In genomic region chr9:71188647-71189415, GRCm38 (mm10) we compare ENCODE assay signal across 8 mouse cellular contexts. TPM values are rescaled to one million over a fixed set of nuclear protein-coding genes. Genes with fewer than 3 reads are reported as not detected.
DNase-seq lines count a peak whose midpoint lies in the region; ATAC-seq and TF ChIP-seq lines count a peak whose summit lies in the region.

No protein-coding gene starts in this region.

- no peak overlapping the region for H3K4me3 ChIP-seq in G1E (ENCODE audit: low read depth, low read length)
- H3K4me3 ChIP-seq in forebrain, embryonic 12.5 days (replicated peaks), result no peak overlapping the region
- H3K4me3 ChIP-seq in lung, adult 2 months (replicated peaks; ENCODE audit: extremely low read depth, low read depth, low read length), result no peak overlapping the region
- no peak overlapping the region for H3K4me3 ChIP-seq in thymus, adult 2 months (ENCODE audit: control insufficient read depth, insufficient read depth, low read length)

- WGBS in forebrain, embryonic 12.5 days, result 13% methylated on average over 12 of the region's 12 CpGs
- 5% methylated on average over 12 of the region's 12 CpGs for WGBS in lung, adult 2 months
- 4% methylated on average over 12 of the region's 12 CpGs for WGBS in thymus, adult 2 months

- ATAC-seq in G1E (ENCODE audit: extremely low read depth, insufficient number of reproducible peaks, low FRiP score, poor library complexity, severe bottlenecking), result peak; percentile 57
- peak; percentile 58; the same call in 1 of the 2 replicates for ATAC-seq in cerebellum, adult (ENCODE audit: insufficient number of reproducible peaks, low FRiP score, low TSS enrichment)
- peak; percentile 49; the same call in 1 of the 2 replicates for ATAC-seq in forebrain, embryonic 12.5 days (ENCODE audit: low FRiP score)
- ATAC-seq in neutrophil, adult 5-6 weeks (ENCODE audit: extremely low read depth, insufficient number of reproducible peaks, low FRiP score, poor library complexity, severe bottlenecking), result peak; percentile 80; the same call in 1 of the 2 replicates

- peaks cover 30% of the 10 kb centered on the region for H3K4me1 ChIP-seq in G1E (ENCODE audit: insufficient read depth, low read depth, low read length)
- H3K4me1 ChIP-seq in forebrain, embryonic 12.5 days, result no peaks in the 10 kb centered on the region
- H3K4me1 ChIP-seq in lung, adult 2 months (ENCODE audit: control insufficient read depth, insufficient read depth, low read length), result no peaks in the 10 kb centered on the region
- H3K4me1 ChIP-seq in thymus, adult 2 months (replicated peaks; ENCODE audit: control insufficient read depth, insufficient read depth, low read length), result no peaks in the 10 kb centered on the region

- TF ChIP-seq POLR2A in lung, adult 2 months (IDR thresholded peaks at IDR 0.05; ENCODE audit: borderline replicate concordance, extremely low read depth, low read depth, low read length), result no peak
- TF ChIP-seq POLR2A in thymus, adult 2 months (IDR thresholded peaks at IDR 0.05; ENCODE audit: control insufficient read depth, extremely low read depth, insufficient read depth, low read length, poor library complexity), result no peak

- H3K9me3 ChIP-seq in G1E (replicated peaks), result no peaks in the 10 kb centered on the region
- H3K9me3 ChIP-seq in forebrain, embryonic 12.5 days, result no peaks in the 10 kb centered on the region

- intact Hi-C loops in heart, postnatal 14 days (cut with DNase I), result loop anchor here (10.0 kb wide), 1 partner anchor 64 kb away; no protein-coding TSS in a partner anchor

- peak; percentile 58 for TF ChIP-seq CTCF in G1E (IDR thresholded peaks at IDR 0.05; ENCODE audit: low read depth, low read length)
- peak; percentile 83 for TF ChIP-seq CTCF in lung, adult 2 months (IDR thresholded peaks at IDR 0.05; ENCODE audit: insufficient read depth, low read length)
- no peak for TF ChIP-seq CTCF in thymus, adult 2 months (IDR thresholded peaks at IDR 0.05; ENCODE audit: borderline replicate concordance, control insufficient read depth, extremely low read depth, insufficient read depth, low read length, poor library complexity)

- H3K27ac ChIP-seq in forebrain, embryonic 12.5 days, result no peak overlapping the region
- no peak overlapping the region for H3K27ac ChIP-seq in thymus, adult 2 months (ENCODE audit: control insufficient read depth, insufficient read depth, low read length)

- DNase-seq in G1E (ENCODE audit: low spot score), result peak; percentile 30
- peak; percentile 60 to 80 for DNase-seq in heart, postnatal 14 days
- peak; percentile 16 to 68 for DNase-seq in layer of hippocampus, adult 18-20 months (ENCODE audit: low spot score in 2 of 2)
- DNase-seq in lung, adult 2 months, result peak; percentile 60
- peak; percentile 56 for DNase-seq in thymus, adult 2 months

- H3K9ac ChIP-seq in forebrain, embryonic 12.5 days, result peak overlapping the region; percentile 38; the same call in 1 of the 2 replicates

- H3K4me2 ChIP-seq in forebrain, embryonic 12.5 days, result peak overlapping the region; percentile 44

- no peaks in the 10 kb centered on the region for H3K27me3 ChIP-seq in G1E (ENCODE audit: insufficient read depth, low read length)
- H3K27me3 ChIP-seq in forebrain, embryonic 12.5 days, result no peaks in the 10 kb centered on the region
- H3K27me3 ChIP-seq in thymus, adult 2 months (ENCODE audit: control insufficient read depth, insufficient read depth, low read length), result no peaks in the 10 kb centered on the region

- H3K36me3 ChIP-seq in G1E (replicated peaks), result no peaks in the 10 kb centered on the region
- H3K36me3 ChIP-seq in forebrain, embryonic 12.5 days (replicated peaks), result no peaks in the 10 kb centered on the region
- H3K36me3 ChIP-seq in thymus, adult 2 months (ENCODE audit: control insufficient read depth, insufficient read depth, low read length), result no peaks in the 10 kb centered on the region

RNA-seq across cellular contexts. Expression of gene Aqp9, which starts 20.3 kb away (rescaled TPM):
- total RNA-seq in G1E (2014; fragmentation: Nextera tagmentation) (2.8 and 4.9 TPM in 2 replicates), G1E (2017) (1.9 and 2.2 TPM in 2 replicates)
- 0.04 and 0.05 TPM in 2 replicates for polyA plus RNA-seq in G1E (2012)
- polyA plus RNA-seq in forebrain, embryonic 12.5 days (2016; fragmentation: Nextera tagmentation; extraction: Ambion mirVana), result 0.08 and 0.93 TPM in 2 replicates
- total RNA-seq in heart, postnatal 14 days (2021), result under 1 TPM; 0.73 to 0.84 TPM
- 1 to 10 TPM; 2.6 to 3.4 TPM for total RNA-seq in layer of hippocampus, adult 18-20 months (2021)
- 0.62 and 1.8 TPM in 2 replicates for polyA plus RNA-seq in lung, adult 2 months (2012; rRNA removed)
- total RNA-seq in neutrophil, adult 5-6 weeks (2017), result 58.1 and 58.9 TPM in 2 replicates
- polyA plus RNA-seq in thymus, adult 2 months (2012; rRNA removed), result 1.2 and 1.5 TPM in 2 replicates

RNA-seq across cellular contexts. Expression of gene Aldh1a2, which starts 26.8 kb away (rescaled TPM):
- total RNA-seq in G1E (2014; fragmentation: Nextera tagmentation), result not detected in 2 replicates
- not detected in 2 replicates for total RNA-seq in G1E (2017)
- not detected in 2 replicates for polyA plus RNA-seq in G1E (2012)
- 5.7 TPM in 2 replicates for polyA plus RNA-seq in forebrain, embryonic 12.5 days (2016; fragmentation: Nextera tagmentation; extraction: Ambion mirVana)
- total RNA-seq in heart, postnatal 14 days (2021), result 10 to 100 TPM; 13.3 to 19.9 TPM
- 1 to 10 TPM; 5.4 to 5.6 TPM for total RNA-seq in layer of hippocampus, adult 18-20 months (2021)
- 12.8 and 13.5 TPM in 2 replicates for polyA plus RNA-seq in lung, adult 2 months (2012; rRNA removed)
- total RNA-seq in neutrophil, adult 5-6 weeks (2017), result not detected in 2 replicates
- polyA plus RNA-seq in thymus, adult 2 months (2012; rRNA removed), result 0.82 and 2.3 TPM in 2 replicates

Comparison
In these comparisons a context has a peak if more than half of its experiments do, and no peak if none do; other contexts are left out.
1. RNA of gene Aqp9, which starts 20.3 kb away (total RNA-seq): 58.1 to 58.9 TPM in neutrophil, adult 5-6 weeks; 1.9 to 4.9 TPM in G1E, 2.6 to 3.4 TPM in layer of hippocampus, adult 18-20 months and 0.73 to 0.84 TPM in heart, postnatal 14 days; every median in the first group is over 10 times any median in the second.
2. Peak in every context shown above with its lines, with median percentiles within 50 percentile points of each other: ATAC-seq and DNase-seq.